Mouse (Mus musculus) adrenal gland, postnatal 36 days (tissue): ENCODE measurements at regions not wholly inside any gene's neighbourhood (a gene's known extent, or its start where the extent isn't known, plus 50 kb on each side); places are given as distances from the start of the nearest gene placed in this dataset.
A peak's percentile ranks its signal among the peaks of the same experiment; 100 is the strongest.

ENCODE experiments used
- DNase-seq, 2 experiments: peaks; one replicate each; pipeline ENCODE4 v3.0.0; 2021; ENCODE audit warnings: mixed read lengths in 1 of 2

DNA sequence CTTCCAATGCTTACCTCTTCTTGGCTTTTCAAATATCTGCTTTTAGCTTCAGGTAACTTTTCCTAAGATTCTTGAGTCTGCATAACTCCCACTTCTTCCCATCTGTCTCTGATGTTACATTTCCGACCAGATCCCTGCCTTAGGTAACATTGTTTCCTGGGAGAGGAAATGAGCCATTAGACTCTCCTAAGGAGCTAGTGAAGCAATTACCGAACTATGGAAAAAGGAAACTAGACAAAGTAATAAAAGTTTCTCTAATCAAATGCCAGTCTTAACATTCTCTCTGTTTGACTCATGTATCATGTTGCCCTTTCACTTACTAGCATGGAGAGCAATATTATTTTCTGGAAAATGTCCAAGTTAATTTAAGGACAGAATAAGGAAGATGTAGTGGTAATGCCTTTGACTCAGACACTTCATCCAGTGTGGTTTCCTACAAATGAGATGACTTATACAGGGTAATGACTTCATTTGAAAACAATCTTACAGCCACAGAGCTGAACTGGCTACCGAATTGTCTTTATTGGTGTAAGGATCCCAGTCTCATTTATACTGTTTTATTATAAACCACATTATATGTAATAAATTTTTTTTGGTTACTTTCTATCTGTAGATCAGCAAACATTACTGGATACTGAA is 263.8 kb upstream of the Fam84a start:
- DNase-seq = no peak

GRCm38 (mm10) chr12:14411102-14411501 is 259.2 kb upstream of the Fam84a start:
- DNase-seq = no peak

DNA sequence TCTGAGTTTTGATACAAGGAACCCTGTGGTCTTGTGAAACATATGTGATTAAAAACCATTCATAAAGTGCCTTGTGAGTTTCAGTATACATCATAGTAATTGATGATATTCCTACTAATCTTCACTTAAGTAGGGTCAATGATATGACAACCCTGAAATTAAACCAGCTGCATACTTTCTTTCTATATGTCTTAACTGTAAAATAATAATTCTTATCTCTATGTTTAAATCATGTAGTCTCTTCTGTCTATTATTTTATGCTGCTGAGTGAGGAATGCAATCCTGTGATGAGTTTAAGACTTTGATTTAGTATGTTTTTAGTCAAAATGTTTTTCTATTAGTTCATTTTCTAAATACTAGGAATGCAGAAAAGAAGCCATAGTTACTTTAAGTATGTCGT is 253.9 kb upstream of the Fam84a start:
- no peak for DNase-seq

GRCm38 (mm10) chr12:14376211-14376610 is 224.4 kb upstream of the Fam84a start:
- DNase-seq = peak; percentile 33 to 50

DNA sequence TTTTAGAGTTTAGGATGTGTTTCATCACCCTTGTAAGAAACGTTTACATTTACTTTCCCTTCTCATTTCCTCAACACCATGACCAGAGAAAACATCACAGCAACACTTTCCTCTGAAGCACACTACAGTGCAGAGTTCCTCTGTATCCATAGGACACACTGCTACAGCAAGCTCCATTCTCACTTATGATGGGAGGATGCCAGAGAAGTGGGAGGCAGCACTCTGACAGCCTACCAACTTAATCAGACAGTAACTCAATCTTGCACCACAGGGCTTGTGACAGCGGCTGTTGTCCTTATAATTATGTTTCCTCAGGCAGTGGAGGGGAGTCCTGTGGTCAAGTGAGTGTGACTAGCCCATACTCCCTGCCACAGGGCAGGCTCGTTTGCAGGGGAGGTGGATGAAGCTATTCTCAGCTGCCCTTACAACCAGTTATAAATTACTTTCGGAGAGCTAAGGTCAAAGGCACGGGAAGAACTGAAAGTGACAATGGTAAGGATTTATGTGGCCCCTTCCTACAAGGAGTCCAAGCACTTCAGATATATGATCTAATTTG is 186.5 kb upstream of the Fam84a start:
- DNase-seq = no peak

DNA sequence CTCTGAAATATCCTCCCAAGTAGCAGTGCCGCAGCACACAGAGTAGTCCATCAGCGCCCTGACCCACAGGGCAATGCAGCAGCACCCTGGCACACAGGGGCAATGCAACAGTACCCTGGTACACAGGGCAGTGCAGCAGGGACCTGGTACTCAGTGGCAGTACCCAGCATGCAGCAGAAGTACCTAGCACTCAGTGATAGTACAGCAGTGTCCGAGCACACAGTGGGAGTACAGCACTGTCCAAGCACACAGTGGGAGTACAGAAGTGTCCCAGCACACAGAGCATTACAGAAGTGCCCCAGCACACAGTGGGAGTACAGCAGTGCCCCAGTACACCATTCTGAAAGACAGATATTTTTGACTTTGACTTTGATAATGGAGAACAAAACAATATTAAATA is 186.0 kb upstream of the Fam84a start:
- no peak for DNase-seq

DNA sequence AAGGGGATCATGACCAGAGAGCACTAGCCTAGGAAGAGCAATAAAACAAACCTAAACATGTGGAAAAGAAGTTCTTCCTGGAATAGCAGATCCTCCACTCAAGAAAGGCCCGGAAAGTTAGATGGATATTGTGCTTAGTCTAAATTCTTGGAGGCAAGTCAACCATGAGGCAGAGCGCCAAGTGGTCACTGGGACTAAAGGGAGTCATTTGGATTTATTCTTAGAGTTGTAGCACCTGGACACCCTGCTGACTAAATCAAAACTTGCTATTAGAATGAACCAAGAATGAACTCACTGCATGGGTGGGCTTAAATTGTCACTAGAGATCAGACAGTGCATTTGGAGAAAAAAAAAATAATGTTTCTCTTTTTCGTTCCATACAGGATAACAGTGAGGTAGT is 166.8 kb upstream of the Fam84a start:
- no peak for DNase-seq

DNA sequence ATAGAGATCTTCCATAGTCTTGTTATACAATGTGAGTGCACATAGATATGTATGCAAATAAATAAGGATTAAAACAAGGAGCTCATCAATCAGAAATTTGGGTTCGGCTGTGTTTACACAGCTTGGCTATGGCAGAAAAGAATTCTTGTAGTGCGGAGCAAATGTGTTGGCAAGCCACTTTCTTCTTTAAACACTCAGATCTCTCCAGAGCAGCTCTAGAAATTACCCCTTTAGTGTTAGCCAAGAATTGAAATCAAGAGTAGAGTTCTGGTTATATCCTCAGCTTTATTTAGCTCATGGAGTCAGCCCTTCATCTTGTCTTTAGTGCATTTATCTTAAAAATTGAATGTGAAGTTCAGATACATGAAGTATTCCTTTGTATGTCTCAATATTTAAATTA is 164.5 kb upstream of the Fam84a start:
- no peak for DNase-seq

GRCm38 (mm10) chr12:14315780-14316179 is 163.9 kb upstream of the Fam84a start:
- peak; percentile 63 to 65 for DNase-seq

GRCm38 (mm10) chr12:14302366-14302930 is 150.6 kb upstream of the Fam84a start:
- no peak for DNase-seq

DNA sequence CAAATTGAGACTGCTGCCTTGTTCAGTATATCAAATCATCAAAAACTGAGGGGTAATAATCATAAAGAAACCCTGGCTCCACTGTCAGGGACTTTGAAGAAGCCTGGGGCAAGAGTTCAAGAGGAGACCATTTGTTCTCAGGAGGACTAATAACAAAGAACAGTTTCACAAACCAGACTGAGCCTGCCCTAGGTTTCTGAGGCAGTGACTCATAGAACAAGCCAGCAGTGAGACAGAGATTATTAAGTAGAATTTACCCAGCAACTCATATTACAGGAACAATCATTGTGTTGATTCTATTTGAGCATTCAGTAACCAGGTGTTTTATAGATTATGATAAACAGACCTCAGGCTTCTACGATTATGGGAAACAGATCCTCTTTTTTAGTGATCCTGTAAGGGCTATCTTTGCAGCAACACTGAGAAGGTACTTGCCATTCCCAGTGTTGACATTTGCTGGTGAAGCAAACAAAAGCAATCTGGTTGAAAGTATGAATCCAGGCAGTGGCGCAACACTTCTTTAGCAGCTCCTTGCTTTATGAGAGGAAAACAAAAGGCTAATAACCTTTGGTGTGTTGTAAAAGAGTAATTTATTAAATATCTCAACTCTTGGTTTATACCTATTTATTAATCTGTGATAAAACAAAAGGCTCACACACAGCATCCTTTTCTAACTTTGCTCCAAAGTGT is 150.0 kb upstream of the Fam84a start:
- no peak for DNase-seq

GRCm38 (mm10) chr12:14292083-14292482 is 140.2 kb upstream of the Fam84a start:
- DNase-seq = no peak

- no peak for DNase-seq
These were observed 135.8 kb upstream of the Fam84a start for GRCm38 (mm10) chr12:14287657-14288056.

GRCm38 (mm10) chr12:14286676-14287075 is 134.8 kb upstream of the Fam84a start:
- DNase-seq = no peak

DNA sequence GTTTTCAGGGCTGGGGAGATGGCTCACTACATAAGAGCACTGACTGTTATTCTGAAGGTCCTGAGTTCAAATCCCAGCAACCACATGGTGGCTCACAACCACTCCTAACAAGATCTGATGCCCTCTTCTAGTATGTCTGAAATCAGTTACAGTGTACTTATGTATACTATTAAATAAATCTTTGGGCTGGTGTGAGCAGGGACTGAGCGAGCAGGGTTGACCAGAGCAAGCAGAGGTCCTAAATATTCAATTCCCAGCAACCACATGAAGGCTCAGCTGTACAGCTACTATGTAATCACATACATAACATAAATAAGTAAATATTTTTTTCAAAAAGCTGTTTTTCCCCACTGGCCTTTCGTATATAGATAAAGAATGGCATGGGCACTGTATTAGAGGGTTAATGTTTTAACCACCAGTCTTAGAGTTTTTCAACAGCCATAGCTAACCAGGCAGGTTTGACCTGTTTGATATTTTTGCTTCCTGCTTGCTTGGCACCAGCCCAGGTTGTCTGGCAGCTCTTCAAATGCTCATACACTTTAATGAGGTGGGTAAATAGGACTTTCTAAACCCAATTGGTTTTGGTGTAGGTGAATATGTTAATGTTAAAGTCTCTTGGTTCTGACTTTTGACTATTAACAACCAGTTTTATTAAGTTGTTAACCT is 134.1 kb upstream of the Fam84a start:
- peak in 1 of 2 experiments; percentile 2 for DNase-seq

GRCm38 (mm10) chr12:14283106-14283692 is 131.3 kb upstream of the Fam84a start:
- DNase-seq = no peak

- no peak for DNase-seq
These were observed 123.4 kb upstream of the Fam84a start for GRCm38 (mm10) chr12:14275265-14275664.

GRCm38 (mm10) chr12:14274796-14275195 is 122.9 kb upstream of the Fam84a start:
- no peak for DNase-seq

GRCm38 (mm10) chr12:14271216-14271615 is 119.4 kb upstream of the Fam84a start:
- DNase-seq = no peak

DNA sequence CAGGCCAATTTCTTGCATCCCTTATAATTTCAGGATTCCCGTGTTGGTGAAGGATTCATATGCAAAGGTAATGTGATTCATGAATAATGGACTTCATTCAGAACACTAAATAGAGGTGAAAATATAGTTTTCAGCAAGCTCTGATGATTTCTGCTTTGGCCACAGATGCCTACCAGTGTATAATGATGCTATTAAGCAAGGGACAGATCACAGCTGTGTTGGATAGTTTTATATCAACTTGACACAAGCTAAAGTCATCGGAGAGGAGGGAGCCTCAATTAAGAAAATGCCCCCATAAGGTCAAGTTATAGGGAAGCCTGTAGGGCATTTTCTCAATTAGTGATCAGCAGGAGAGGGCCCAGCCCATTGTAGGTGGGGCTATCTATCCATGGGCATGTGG is 109.2 kb upstream of the Fam84a start:
- DNase-seq = no peak

- DNase-seq = no peak
These were observed 108.4 kb upstream of the Fam84a start for GRCm38 (mm10) chr12:14260288-14260687.

DNA sequence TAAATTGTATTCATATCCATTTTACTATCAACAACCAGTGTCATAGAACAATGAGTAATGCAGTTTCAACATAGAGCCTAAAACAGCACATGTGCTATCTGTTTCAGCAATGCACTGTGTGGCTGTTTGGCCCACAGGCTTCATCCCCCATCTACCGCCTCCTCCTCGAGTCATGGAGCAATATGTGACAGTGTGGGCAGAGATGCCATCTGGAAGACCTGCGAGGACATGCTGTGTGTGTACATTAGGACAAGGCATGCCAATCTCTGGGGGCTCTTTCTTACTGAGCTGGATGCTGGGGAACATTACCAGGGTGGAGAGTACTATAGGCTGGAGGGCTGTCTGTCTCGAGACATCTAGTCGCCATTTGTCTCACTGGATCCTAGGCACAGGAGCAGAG is 101.5 kb upstream of the Fam84a start:
- no peak for DNase-seq

GRCm38 (mm10) chr12:14250124-14250523 is 98.3 kb upstream of the Fam84a start:
- no peak for DNase-seq
